Mouse (Mus musculus) erythroblast, embryonic 14.5 days (primary cell): Measurements from ENCODE around the gene Fga.

Source experiments
- GATA1 ChIP-seq: IDR thresholded peaks from 2 replicates; pipeline ENCODE4 v1.6.1; 2012; ENCODE audit warnings: low read length, inconsistent platforms, mixed read lengths
- TAL1 ChIP-seq: IDR thresholded peaks from 3 replicates; pipeline ENCODE4 v1.6.1; 2012; ENCODE audit warnings: low read length, inconsistent platforms, mixed read lengths

- TF ChIP-seq GATA1 = no peak
- TF ChIP-seq TAL1 = no peak
Observed at GRCm38 (mm10) chr3:83053758-83054157, 27.9 kb downstream of the Fga start.
